Mouse (Mus musculus): ENCODE measurements at regions not wholly inside any gene's neighbourhood (a gene's known extent, or its start where the extent isn't known, plus 50 kb on each side); places are given as distances from the start of the nearest gene placed in this dataset.

GRCm38 (mm10) chr15:50401386-50401785 lies 3483.3 kb upstream of the Gm7489 start:
- Histone ChIP-seq H3K36me3 (ENCODE audit: control insufficient read depth, insufficient read depth, low read length) (no peaks in the 10 kb centered on the region), H3K4me3 (ENCODE audit: low read depth, low read length) (no peak overlapping the region), H3K27ac (replicated peaks; ENCODE audit: low read depth, low read length) (no peak overlapping the region), H3K4me2 (ENCODE audit: low read depth, severe bottlenecking) (no peak overlapping the region), H3K4me1 (ENCODE audit: control insufficient read depth, insufficient read depth, low read length) (no peaks in the 10 kb centered on the region), H3K27me3 (ENCODE audit: control insufficient read depth, insufficient read depth, low read length) (no peaks in the 10 kb centered on the region), H3K9ac (ENCODE audit: low read length) (no peak overlapping the region), H3K9me3 (ENCODE audit: control insufficient read depth, low read length) (no peaks in the 10 kb centered on the region)
- DNase-seq (ENCODE audit: low spot score) (no peak), ATAC-seq (ENCODE audit: insufficient number of reproducible peaks, low FRiP score, low TSS enrichment, low read depth) (no peak)
- 97% methylated on average over 2 of the region's 2 CpGs for WGBS

- DNase-seq (ENCODE audit: low spot score) (no peak), ATAC-seq (ENCODE audit: insufficient number of reproducible peaks, low FRiP score, low TSS enrichment, low read depth) (no peak)
- Histone ChIP-seq H3K36me3 (ENCODE audit: control insufficient read depth, insufficient read depth, low read length) (no peaks in the 10 kb centered on the region), H3K27me3 (ENCODE audit: control insufficient read depth, insufficient read depth, low read length) (no peaks in the 10 kb centered on the region), H3K9me3 (ENCODE audit: control insufficient read depth, low read length) (no peaks in the 10 kb centered on the region), H3K27ac (replicated peaks; ENCODE audit: low read depth, low read length) (no peak overlapping the region), H3K9ac (ENCODE audit: low read length) (no peak overlapping the region), H3K4me1 (ENCODE audit: control insufficient read depth, insufficient read depth, low read length) (no peaks in the 10 kb centered on the region), H3K4me2 (ENCODE audit: low read depth, severe bottlenecking) (no peak overlapping the region), H3K4me3 (ENCODE audit: low read depth, low read length) (no peak overlapping the region)
- 91% methylated on average over 1 of the region's 1 CpGs for WGBS
These were observed 3482.2 kb upstream of the Gm7489 start for GRCm38 (mm10) chr15:50402551-50402950.

GRCm38 (mm10) chr15:50403883-50404282 lies 3480.8 kb upstream of the Gm7489 start:
- Histone ChIP-seq H3K4me2 (ENCODE audit: low read depth, severe bottlenecking) (no peak overlapping the region), H3K27ac (replicated peaks; ENCODE audit: low read depth, low read length) (no peak overlapping the region), H3K4me3 (ENCODE audit: low read depth, low read length) (no peak overlapping the region), H3K27me3 (ENCODE audit: control insufficient read depth, insufficient read depth, low read length) (no peaks in the 10 kb centered on the region), H3K4me1 (ENCODE audit: control insufficient read depth, insufficient read depth, low read length) (no peaks in the 10 kb centered on the region), H3K9me3 (ENCODE audit: control insufficient read depth, low read length) (no peaks in the 10 kb centered on the region), H3K9ac (ENCODE audit: low read length) (no peak overlapping the region), H3K36me3 (ENCODE audit: control insufficient read depth, insufficient read depth, low read length) (no peaks in the 10 kb centered on the region)
- WGBS: 88% methylated on average over 2 of the region's 2 CpGs
- ATAC-seq (ENCODE audit: insufficient number of reproducible peaks, low FRiP score, low TSS enrichment, low read depth) (no peak), DNase-seq (ENCODE audit: low spot score) (no peak)

GRCm38 (mm10) chr15:50408985-50409384 lies 3475.7 kb upstream of the Gm7489 start:
- no peaks in the 10 kb centered on the region for H3K27me3 ChIP-seq (ENCODE audit: control insufficient read depth, insufficient read depth, low read length)
- H3K4me2 ChIP-seq (ENCODE audit: low read depth, severe bottlenecking): no peak overlapping the region
- H3K36me3 ChIP-seq (ENCODE audit: control insufficient read depth, insufficient read depth, low read length): no peaks in the 10 kb centered on the region
- 62% methylated on average over 2 of the region's 2 CpGs for WGBS
- no peak overlapping the region for H3K9ac ChIP-seq (ENCODE audit: low read length)
- H3K27ac ChIP-seq (replicated peaks; ENCODE audit: low read depth, low read length): no peak overlapping the region
- no peak overlapping the region for H3K4me3 ChIP-seq (ENCODE audit: low read depth, low read length)
- no peak for ATAC-seq (ENCODE audit: insufficient number of reproducible peaks, low FRiP score, low TSS enrichment, low read depth)
- H3K9me3 ChIP-seq (ENCODE audit: control insufficient read depth, low read length): no peaks in the 10 kb centered on the region
- no peak for DNase-seq (ENCODE audit: low spot score)
- H3K4me1 ChIP-seq (ENCODE audit: control insufficient read depth, insufficient read depth, low read length): no peaks in the 10 kb centered on the region

- ATAC-seq (ENCODE audit: insufficient number of reproducible peaks, low FRiP score, low TSS enrichment, low read depth): no peak
- no peaks in the 10 kb centered on the region for H3K4me1 ChIP-seq (ENCODE audit: control insufficient read depth, insufficient read depth, low read length)
- H3K4me3 ChIP-seq (ENCODE audit: low read depth, low read length): no peak overlapping the region
- H3K27ac ChIP-seq (replicated peaks; ENCODE audit: low read depth, low read length): no peak overlapping the region
- H3K9me3 ChIP-seq (ENCODE audit: control insufficient read depth, low read length): no peaks in the 10 kb centered on the region
- H3K27me3 ChIP-seq (ENCODE audit: control insufficient read depth, insufficient read depth, low read length): no peaks in the 10 kb centered on the region
- H3K4me2 ChIP-seq (ENCODE audit: low read depth, severe bottlenecking): no peak overlapping the region
- no peak overlapping the region for H3K9ac ChIP-seq (ENCODE audit: low read length)
- H3K36me3 ChIP-seq (ENCODE audit: control insufficient read depth, insufficient read depth, low read length): no peaks in the 10 kb centered on the region
- WGBS: 96% methylated on average over 1 of the region's 1 CpGs
- DNase-seq (ENCODE audit: low spot score): no peak
These were observed 3467.1 kb upstream of the Gm7489 start for GRCm38 (mm10) chr15:50417641-50418040.

GRCm38 (mm10) chr15:50423082-50423665 lies 3461.5 kb upstream of the Gm7489 start:
- ATAC-seq (ENCODE audit: insufficient number of reproducible peaks, low FRiP score, low TSS enrichment, low read depth): no peak
- Histone ChIP-seq H3K9me3 (ENCODE audit: control insufficient read depth, low read length) (no peaks in the 10 kb centered on the region), H3K4me3 (ENCODE audit: low read depth, low read length) (no peak overlapping the region), H3K27ac (replicated peaks; ENCODE audit: low read depth, low read length) (no peak overlapping the region), H3K4me2 (ENCODE audit: low read depth, severe bottlenecking) (no peak overlapping the region), H3K27me3 (ENCODE audit: control insufficient read depth, insufficient read depth, low read length) (no peaks in the 10 kb centered on the region), H3K36me3 (ENCODE audit: control insufficient read depth, insufficient read depth, low read length) (no peaks in the 10 kb centered on the region), H3K4me1 (ENCODE audit: control insufficient read depth, insufficient read depth, low read length) (no peaks in the 10 kb centered on the region), H3K9ac (ENCODE audit: low read length) (no peak overlapping the region)
- DNase-seq (ENCODE audit: low spot score): no peak
- WGBS: 81% methylated on average over 5 of the region's 5 CpGs

GRCm38 (mm10) chr15:50449604-50450003 lies 3435.1 kb upstream of the Gm7489 start:
- no peak for DNase-seq (ENCODE audit: low spot score)

GRCm38 (mm10) chr15:50472626-50473025 lies 3412.1 kb upstream of the Gm7489 start:
- no peaks in the 10 kb centered on the region for H3K9me3 ChIP-seq (ENCODE audit: control insufficient read depth, low read length)
- H3K9ac ChIP-seq (ENCODE audit: low read length): no peak overlapping the region
- DNase-seq (ENCODE audit: low spot score): no peak
- H3K4me3 ChIP-seq (ENCODE audit: low read depth, low read length): no peak overlapping the region
- no peak overlapping the region for H3K4me2 ChIP-seq (ENCODE audit: low read depth, severe bottlenecking)
- ATAC-seq (ENCODE audit: insufficient number of reproducible peaks, low FRiP score, low TSS enrichment, low read depth): no peak
- no peak overlapping the region for H3K27ac ChIP-seq (replicated peaks; ENCODE audit: low read depth, low read length)
- H3K4me1 ChIP-seq (ENCODE audit: control insufficient read depth, insufficient read depth, low read length): no peaks in the 10 kb centered on the region
- no peaks in the 10 kb centered on the region for H3K36me3 ChIP-seq (ENCODE audit: control insufficient read depth, insufficient read depth, low read length)
- H3K27me3 ChIP-seq (ENCODE audit: control insufficient read depth, insufficient read depth, low read length): no peaks in the 10 kb centered on the region

More at GRCm38 (mm10) chr15:50449604-50450003, 3435.1 kb upstream of the Gm7489 start:
- H3K9ac ChIP-seq (ENCODE audit: low read length): no peak overlapping the region
- no peak overlapping the region for H3K4me3 ChIP-seq (ENCODE audit: low read depth, low read length)
- H3K9me3 ChIP-seq (ENCODE audit: control insufficient read depth, low read length): no peaks in the 10 kb centered on the region
- no peaks in the 10 kb centered on the region for H3K36me3 ChIP-seq (ENCODE audit: control insufficient read depth, insufficient read depth, low read length)
- no peaks in the 10 kb centered on the region for H3K4me1 ChIP-seq (ENCODE audit: control insufficient read depth, insufficient read depth, low read length)
- no peak overlapping the region for H3K27ac ChIP-seq (replicated peaks; ENCODE audit: low read depth, low read length)
- no peak overlapping the region for H3K4me2 ChIP-seq (ENCODE audit: low read depth, severe bottlenecking)
- 93% methylated on average over 2 of the region's 2 CpGs for WGBS
- no peak for ATAC-seq (ENCODE audit: insufficient number of reproducible peaks, low FRiP score, low TSS enrichment, low read depth)
- no peaks in the 10 kb centered on the region for H3K27me3 ChIP-seq (ENCODE audit: control insufficient read depth, insufficient read depth, low read length)

GRCm38 (mm10) chr15:50498716-50499115 lies 3386.0 kb upstream of the Gm7489 start:
- no peak overlapping the region for H3K27ac ChIP-seq (replicated peaks; ENCODE audit: low read depth, low read length)
- no peak for ATAC-seq (ENCODE audit: insufficient number of reproducible peaks, low FRiP score, low TSS enrichment, low read depth)
- WGBS: 91% methylated on average over 2 of the region's 2 CpGs

More at GRCm38 (mm10) chr15:50498716-50499115, 3386.0 kb upstream of the Gm7489 start:
- no peaks in the 10 kb centered on the region for H3K9me3 ChIP-seq (ENCODE audit: control insufficient read depth, low read length)
- H3K36me3 ChIP-seq (ENCODE audit: control insufficient read depth, insufficient read depth, low read length): no peaks in the 10 kb centered on the region
- no peak overlapping the region for H3K9ac ChIP-seq (ENCODE audit: low read length)
- no peak overlapping the region for H3K4me3 ChIP-seq (ENCODE audit: low read depth, low read length)
- H3K27me3 ChIP-seq (ENCODE audit: control insufficient read depth, insufficient read depth, low read length): no peaks in the 10 kb centered on the region
- no peak overlapping the region for H3K4me2 ChIP-seq (ENCODE audit: low read depth, severe bottlenecking)
- no peaks in the 10 kb centered on the region for H3K4me1 ChIP-seq (ENCODE audit: control insufficient read depth, insufficient read depth, low read length)
- DNase-seq (ENCODE audit: low spot score): no peak
